Mouse (Mus musculus): ENCODE data around the gene Raly. TPM values are rescaled to one million over a fixed set of nuclear protein-coding genes. Genes with fewer than 3 reads are reported as not detected.
"Not testable (repeated sequence)": the region's sequence is repeated elsewhere in the genome, so short reads cannot be mapped to it uniquely, and the experiment has no call there.

The Raly gene
- total RNA-seq, 1 experiment from 2014 or later = 198 TPM

- no peak for ATAC-seq (replicated peaks; ENCODE audit: insufficient number of reproducible peaks, low FRiP score, low TSS enrichment, poor library complexity, severe bottlenecking)
These were observed 35.2 kb downstream of the Raly start for GRCm38 (mm10) chr2:154826054-154826538.

- no peak for ATAC-seq (replicated peaks; ENCODE audit: insufficient number of reproducible peaks, low FRiP score, low TSS enrichment, poor library complexity, severe bottlenecking)
These were observed 36.6 kb downstream of the Raly start for GRCm38 (mm10) chr2:154827521-154827920.

- ATAC-seq (replicated peaks; ENCODE audit: insufficient number of reproducible peaks, low FRiP score, low TSS enrichment, poor library complexity, severe bottlenecking) = no peak
These were observed 41.6 kb downstream of the Raly start for GRCm38 (mm10) chr2:154832471-154832870.

- no peak for ATAC-seq (replicated peaks; ENCODE audit: insufficient number of reproducible peaks, low FRiP score, low TSS enrichment, poor library complexity, severe bottlenecking)
These were observed 43.4 kb downstream of the Raly start for GRCm38 (mm10) chr2:154834149-154834865.

- no peak for ATAC-seq (replicated peaks; ENCODE audit: insufficient number of reproducible peaks, low FRiP score, low TSS enrichment, poor library complexity, severe bottlenecking)
These were observed 45.6 kb downstream of the Raly start for GRCm38 (mm10) chr2:154836537-154836936.

- ATAC-seq (replicated peaks; ENCODE audit: insufficient number of reproducible peaks, low FRiP score, low TSS enrichment, poor library complexity, severe bottlenecking) = no peak
These were observed 57.2 kb downstream of the Raly start for GRCm38 (mm10) chr2:154848086-154848485.

GRCm38 (mm10) chr2:154855383-154855782, 64.5 kb downstream of the Raly start:
- 0 out of 2 replicates have a peak, but pooled peaks have one; percentile 71 for ATAC-seq (replicated peaks; ENCODE audit: insufficient number of reproducible peaks, low FRiP score, low TSS enrichment, poor library complexity, severe bottlenecking)

- ATAC-seq (replicated peaks; ENCODE audit: insufficient number of reproducible peaks, low FRiP score, low TSS enrichment, poor library complexity, severe bottlenecking) = no peak
These were observed 72.8 kb downstream of the Raly start for GRCm38 (mm10) chr2:154863672-154864071.

GRCm38 (mm10) chr2:154865696-154866095, 74.8 kb downstream of the Raly start:
- no peak for ATAC-seq (replicated peaks; ENCODE audit: insufficient number of reproducible peaks, low FRiP score, low TSS enrichment, poor library complexity, severe bottlenecking)

GRCm38 (mm10) chr2:154868106-154868505, 77.2 kb downstream of the Raly start:
- ATAC-seq (replicated peaks; ENCODE audit: insufficient number of reproducible peaks, low FRiP score, low TSS enrichment, poor library complexity, severe bottlenecking) = no peak

- ATAC-seq (replicated peaks; ENCODE audit: insufficient number of reproducible peaks, low FRiP score, low TSS enrichment, poor library complexity, severe bottlenecking) = no peak
These were observed 79.2 kb downstream of the Raly start for GRCm38 (mm10) chr2:154869954-154870641.

- ATAC-seq (replicated peaks; ENCODE audit: insufficient number of reproducible peaks, low FRiP score, low TSS enrichment, poor library complexity, severe bottlenecking) = no peak
These were observed 85.7 kb downstream of the Raly start for GRCm38 (mm10) chr2:154876621-154877020.

GRCm38 (mm10) chr2:154891585-154891984, 100.7 kb downstream of the Raly start:
- ATAC-seq (replicated peaks; ENCODE audit: insufficient number of reproducible peaks, low FRiP score, low TSS enrichment, poor library complexity, severe bottlenecking) = no peak

GRCm38 (mm10) chr2:154892201-154893044, 101.5 kb downstream of the Raly start, which contains the start of gene Eif2s2:
TSS of gene Eif2s2 (minus strand) at chr2:154892935.
- ATAC-seq (replicated peaks; ENCODE audit: insufficient number of reproducible peaks, low FRiP score, low TSS enrichment, poor library complexity, severe bottlenecking) = peak; percentile 99

- ATAC-seq (replicated peaks; ENCODE audit: insufficient number of reproducible peaks, low FRiP score, low TSS enrichment, poor library complexity, severe bottlenecking) = no peak
These were observed 102.1 kb downstream of the Raly start for GRCm38 (mm10) chr2:154893045-154893385.

- ATAC-seq (replicated peaks; ENCODE audit: insufficient number of reproducible peaks, low FRiP score, low TSS enrichment, poor library complexity, severe bottlenecking) = no peak
These were observed 102.7 kb downstream of the Raly start for GRCm38 (mm10) chr2:154893548-154893947.

- not testable (repeated sequence) for ATAC-seq (replicated peaks; ENCODE audit: insufficient number of reproducible peaks, low FRiP score, low TSS enrichment, poor library complexity, severe bottlenecking)
These were observed 108.1 kb downstream of the Raly start for GRCm38 (mm10) chr2:154899004-154899403.

- ATAC-seq (replicated peaks; ENCODE audit: insufficient number of reproducible peaks, low FRiP score, low TSS enrichment, poor library complexity, severe bottlenecking) = not testable (repeated sequence)
These were observed 108.5 kb downstream of the Raly start for GRCm38 (mm10) chr2:154899412-154899811.

- ATAC-seq (replicated peaks; ENCODE audit: insufficient number of reproducible peaks, low FRiP score, low TSS enrichment, poor library complexity, severe bottlenecking) = no peak
These were observed 111.2 kb downstream of the Raly start for GRCm38 (mm10) chr2:154902111-154902510.

Data from monocyte, adult 5-6 weeks (primary cell).